Mouse (Mus musculus) lung, embryonic 14.5 days (tissue): ENCODE results near the gene Amigo2. TPM values are rescaled to one million over a fixed set of nuclear protein-coding genes. Genes with fewer than 3 reads are reported as not detected.

Source experiments
- ATAC-seq: fragments of 200-750 bp; cut with Nextera tagmentation; 2 replicates; pipeline ENCODE4 v1.8.0; 2017; ENCODE audit warnings: mild to moderate bottlenecking, moderate TSS enrichment, moderate library complexity; ENCODE audit not compliant: insufficient read depth
- DNase-seq: peaks from one replicate; pipeline ENCODE4 v3.0.0-alpha.2; 2015
- H3K27ac ChIP-seq: fragments of 300-500 bp; sonication (generic); 2 replicates; pipeline ENCODE4 v1.5.1; 2014; ENCODE audit warnings: low read depth, mild to moderate bottlenecking, moderate library complexity
- H3K27me3 ChIP-seq: fragments of 300-500 bp; sonication (generic); 2 replicates; pipeline ENCODE4 v1.6.1; 2014; ENCODE audit warnings: low read length, control low read depth; ENCODE audit not compliant: insufficient read depth
- H3K36me3 ChIP-seq: fragments of 300-500 bp; sonication (generic); 2 replicates; pipeline ENCODE4 v1.6.1; 2014; ENCODE audit warnings: control low read depth; ENCODE audit not compliant: insufficient read depth
- H3K4me1 ChIP-seq: fragments of 300-500 bp; sonication (generic); 2 replicates; pipeline ENCODE4 v1.6.1; 2014; ENCODE audit warnings: antibody characterized with exemption, control low read depth; ENCODE audit not compliant: insufficient read depth
- H3K4me2 ChIP-seq: fragments of 300-500 bp; sonication (generic); 2 replicates; pipeline ENCODE4 v1.6.1; 2014; ENCODE audit warnings: mild to moderate bottlenecking
- H3K4me3 ChIP-seq: fragments of 300-500 bp; sonication (generic); 2 replicates; pipeline ENCODE4 v1.5.1; 2014; ENCODE audit warnings: low read depth, low read length
- H3K9ac ChIP-seq: fragments of 300-500 bp; sonication (generic); 2 replicates; pipeline ENCODE4 v1.6.1; 2014
- H3K9me3 ChIP-seq: fragments of 300-500 bp; sonication (generic); 2 replicates; pipeline ENCODE4 v1.6.1; 2016; ENCODE audit warnings: low read depth, low read length, control low read depth
- CTCF ChIP-seq: IDR thresholded peaks from 2 replicates; pipeline ENCODE4 v1.5.1; 2016; ENCODE audit warnings: antibody characterized with exemption, low read depth
- WGBS: fragments of 180-500 bp; shearing (Covaris S2); extraction: QIAGEN DNeasy Blood & Tissue Kit; methylation state at CpG from one replicate; pipeline ENCODE4 v1.1.7; 2014; 5-methylcytosine and 5-hydroxymethylcytosine counted together
- polyA plus RNA-seq: library from polyadenylated mRNA; unstranded; fragments of >200 nt; fragmentation: Nextera tagmentation; extraction: Ambion mirVana; gene quantifications from 2 replicates; pipeline ENCODE4 v1.2.1, GENCODE M21; 2014

Amigo2 gene
- polyA plus RNA-seq, 1 experiment from 2014 or later: 5.5 TPM

GRCm38 (mm10) chr15:97246256-97246655 lies 831 bp downstream of the Amigo2 start:
- TF ChIP-seq CTCF: no peak
- Histone ChIP-seq H3K4me1 (no peaks in the 10 kb centered on the region), H3K9me3 (no peaks in the 10 kb centered on the region), H3K27me3 (peaks cover 16% of the 10 kb centered on the region), H3K27ac (no peak overlapping the region), H3K36me3 (no peaks in the 10 kb centered on the region), H3K9ac (peak overlapping the region; percentile 13), H3K4me3 (peak overlapping the region; percentile 71), H3K4me2 (peak overlapping the region; percentile 86)
- WGBS: 22% methylated on average over 14 of the region's 14 CpGs
- ATAC-seq: no peak
- peak; percentile 19 for DNase-seq

DNA sequence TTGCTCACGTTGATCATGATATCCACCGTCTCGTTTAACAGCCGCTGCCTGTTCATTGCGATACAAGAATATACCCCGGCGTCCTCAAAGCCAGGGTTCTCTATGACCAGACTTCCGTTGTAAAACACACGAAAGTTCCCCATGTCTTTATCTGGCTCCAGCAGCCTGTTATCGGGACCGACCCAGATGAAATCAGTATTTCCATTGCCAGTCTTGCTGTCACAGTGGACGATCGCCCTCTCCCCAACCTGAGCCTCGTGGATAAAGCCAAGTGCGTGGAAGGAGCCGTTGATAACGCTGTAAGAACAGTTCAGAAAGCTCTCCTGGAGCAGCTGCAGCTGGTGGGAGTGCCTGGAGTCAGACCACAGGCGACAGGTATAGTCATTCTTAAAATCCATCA lies 1.7 kb downstream of the Amigo2 start:
- Histone ChIP-seq H3K27ac (no peak overlapping the region), H3K36me3 (no peaks in the 10 kb centered on the region), H3K9ac (no peak overlapping the region), H3K27me3 (peaks cover 16% of the 10 kb centered on the region), H3K4me1 (no peaks in the 10 kb centered on the region), H3K4me3 (no peak overlapping the region), H3K9me3 (no peaks in the 10 kb centered on the region), H3K4me2 (no peak overlapping the region)
- ATAC-seq: no peak
- no peak for TF ChIP-seq CTCF
- WGBS: 75% methylated on average over 18 of the region's 18 CpGs
- no peak for DNase-seq

DNA sequence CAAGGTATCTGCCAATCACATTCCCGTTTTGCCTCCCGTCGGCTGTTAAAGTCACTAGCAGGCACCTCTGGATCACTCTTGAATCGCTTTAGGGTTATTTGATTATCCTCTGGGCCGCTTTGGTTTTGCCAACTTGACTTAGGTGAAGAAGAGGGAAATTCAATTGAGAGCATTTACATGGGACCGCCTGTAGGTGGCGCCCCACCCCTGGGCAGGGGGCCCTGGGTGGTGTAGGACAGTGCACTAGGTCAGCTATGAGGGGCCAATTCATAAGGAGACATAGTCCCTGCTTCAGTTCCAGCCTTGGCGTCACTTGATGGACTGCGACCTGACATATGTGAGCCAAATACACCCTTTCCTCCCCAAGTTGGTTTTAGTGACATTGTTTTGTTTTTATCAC lies 10.1 kb downstream of the Amigo2 start:
- H3K4me1 ChIP-seq: no peaks in the 10 kb centered on the region
- no peak overlapping the region for H3K4me2 ChIP-seq
- 46% methylated on average over 9 of the region's 9 CpGs for WGBS
- no peaks in the 10 kb centered on the region for H3K36me3 ChIP-seq
- ATAC-seq: no peak
- no peak overlapping the region for H3K4me3 ChIP-seq
- no peak overlapping the region for H3K27ac ChIP-seq
- H3K9me3 ChIP-seq: no peaks in the 10 kb centered on the region
- peak; percentile 77 for TF ChIP-seq CTCF
- peak; percentile 37 for DNase-seq
- H3K9ac ChIP-seq: no peak overlapping the region
- no peaks in the 10 kb centered on the region for H3K27me3 ChIP-seq

DNA sequence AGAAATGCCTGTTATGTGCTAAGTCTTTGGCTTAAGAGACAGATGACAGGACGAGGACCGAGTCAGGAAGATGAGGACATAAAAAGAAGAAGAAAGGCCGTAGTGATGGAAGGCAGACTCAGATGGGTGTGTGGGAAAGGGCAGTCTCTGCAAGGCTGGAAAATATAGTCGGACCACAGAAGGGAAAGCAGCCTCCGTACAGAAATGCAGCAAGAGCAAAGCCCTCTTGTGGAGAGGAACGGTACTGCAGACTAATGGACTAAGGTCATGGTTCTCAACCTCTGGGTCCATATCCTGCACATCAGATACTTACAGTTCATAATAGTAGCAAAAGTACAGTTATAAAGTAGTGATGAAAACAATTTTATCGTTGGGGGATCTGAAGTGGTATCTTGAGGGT lies 11.9 kb downstream of the Amigo2 start:
- Histone ChIP-seq H3K4me1 (no peaks in the 10 kb centered on the region), H3K27me3 (no peaks in the 10 kb centered on the region), H3K27ac (no peak overlapping the region), H3K4me2 (no peak overlapping the region), H3K9ac (no peak overlapping the region), H3K9me3 (no peaks in the 10 kb centered on the region; the same call in 1 of the 2 replicates), H3K4me3 (no peak overlapping the region), H3K36me3 (no peaks in the 10 kb centered on the region)
- DNase-seq: peak; percentile 89
- peak; percentile 95 for TF ChIP-seq CTCF
- ATAC-seq: no peak
- 27% methylated on average over 7 of the region's 7 CpGs for WGBS

DNA sequence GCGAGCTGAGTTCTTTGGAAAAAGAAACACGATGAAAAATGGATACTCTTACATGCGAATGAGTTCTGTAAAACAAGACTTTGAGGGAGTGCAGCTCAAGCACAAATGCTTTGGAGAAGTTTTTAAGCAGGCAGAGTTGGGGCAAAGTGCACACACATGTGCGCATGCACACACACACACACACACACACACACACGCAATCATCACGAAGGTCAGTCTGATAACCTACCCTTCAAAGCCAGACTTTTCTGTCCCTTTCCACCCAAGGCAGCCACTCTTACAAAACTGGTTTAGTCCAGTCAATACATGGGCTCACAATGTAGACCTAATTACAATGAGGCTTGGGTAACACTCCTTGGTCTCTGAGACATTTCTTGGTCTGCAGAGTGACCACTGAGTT lies 13.0 kb downstream of the Amigo2 start:
- Histone ChIP-seq H3K9me3 (no peaks in the 10 kb centered on the region; the same call in 1 of the 2 replicates), H3K4me1 (no peaks in the 10 kb centered on the region), H3K36me3 (no peaks in the 10 kb centered on the region), H3K9ac (no peak overlapping the region), H3K27me3 (no peaks in the 10 kb centered on the region), H3K4me2 (no peak overlapping the region), H3K27ac (no peak overlapping the region), H3K4me3 (no peak overlapping the region)
- 80% methylated on average over 6 of the region's 6 CpGs for WGBS
- TF ChIP-seq CTCF: no peak
- DNase-seq (no peak), ATAC-seq (no peak)

DNA sequence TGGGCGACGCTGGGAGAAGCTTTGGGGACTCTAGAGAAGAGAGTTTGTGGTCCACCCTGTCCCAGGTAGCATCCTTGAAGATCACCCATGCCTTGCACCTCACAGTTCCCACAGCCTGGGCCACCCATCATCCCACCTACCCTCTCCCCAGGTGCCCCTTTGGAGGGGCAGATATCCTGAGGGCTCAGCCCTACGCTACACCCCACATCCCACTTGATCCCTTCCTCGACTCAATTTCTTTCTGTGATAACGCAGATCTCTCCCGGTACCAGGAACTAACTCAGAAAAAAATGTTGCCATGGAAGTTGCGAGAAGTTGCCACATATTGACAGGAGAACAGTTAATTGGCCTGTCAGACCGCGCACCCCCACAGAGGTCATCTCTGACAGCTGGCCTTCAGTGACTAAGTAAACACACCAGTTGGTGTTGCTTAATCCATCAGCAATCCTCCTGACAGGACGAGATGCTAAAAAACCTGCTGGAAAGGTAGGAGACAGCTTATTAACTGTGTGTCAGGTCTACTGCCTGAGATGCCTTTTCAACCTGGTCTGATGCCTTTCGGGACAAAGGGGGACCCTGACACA lies 17.5 kb downstream of the Amigo2 start:
- WGBS: 57% methylated on average over 11 of the region's 11 CpGs
- H3K27ac ChIP-seq: no peak overlapping the region
- H3K4me2 ChIP-seq: no peak overlapping the region
- H3K27me3 ChIP-seq: no peaks in the 10 kb centered on the region
- no peaks in the 10 kb centered on the region for H3K4me1 ChIP-seq
- no peak for ATAC-seq
- no peaks in the 10 kb centered on the region for H3K36me3 ChIP-seq
- no peak overlapping the region for H3K9ac ChIP-seq
- H3K9me3 ChIP-seq: no peaks in the 10 kb centered on the region; the same call in 1 of the 2 replicates
- TF ChIP-seq CTCF: no peak
- DNase-seq: no peak
- H3K4me3 ChIP-seq: no peak overlapping the region

- no peak for ATAC-seq
- no peak for TF ChIP-seq CTCF
- no peaks in the 10 kb centered on the region for H3K27me3 ChIP-seq
- H3K9ac ChIP-seq: no peak overlapping the region
- H3K27ac ChIP-seq: no peak overlapping the region
- no peak for DNase-seq
- no peaks in the 10 kb centered on the region for H3K36me3 ChIP-seq
- no peaks in the 10 kb centered on the region for H3K4me1 ChIP-seq
- no peak overlapping the region for H3K4me2 ChIP-seq
- H3K9me3 ChIP-seq: no peaks in the 10 kb centered on the region
- H3K4me3 ChIP-seq: no peak overlapping the region
- WGBS: 59% methylated on average over 8 of the region's 8 CpGs
Measured at GRCm38 (mm10) chr15:97224003-97224402, 23.1 kb downstream of the Amigo2 start.

DNA sequence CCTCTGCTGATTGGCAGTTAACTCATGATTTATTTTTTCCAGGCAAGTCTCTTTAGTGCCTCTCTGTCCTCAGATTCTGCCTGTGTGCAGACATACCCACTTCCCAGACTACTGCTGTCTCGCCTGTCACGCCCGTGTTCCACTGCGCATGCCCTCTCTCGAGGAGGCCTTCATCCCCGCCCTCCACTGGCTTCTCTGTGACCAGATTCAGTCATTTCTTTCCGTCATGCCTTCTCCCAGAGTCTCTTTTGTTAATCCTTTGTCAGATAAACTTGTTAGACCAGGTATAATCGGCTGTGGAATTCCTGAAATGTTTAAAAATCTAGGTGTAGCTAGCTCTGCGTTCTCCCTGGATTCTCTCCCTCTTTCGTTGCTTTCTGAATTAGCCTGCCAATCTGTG lies 23.7 kb downstream of the Amigo2 start:
- Histone ChIP-seq H3K9ac (no peak overlapping the region), H3K4me1 (no peaks in the 10 kb centered on the region), H3K4me3 (no peak overlapping the region), H3K27ac (no peak overlapping the region), H3K9me3 (no peaks in the 10 kb centered on the region), H3K27me3 (no peaks in the 10 kb centered on the region), H3K4me2 (no peak overlapping the region), H3K36me3 (no peaks in the 10 kb centered on the region)
- 60% methylated on average over 10 of the region's 10 CpGs for WGBS
- ATAC-seq: no peak
- no peak for TF ChIP-seq CTCF
- peak; percentile 39 for DNase-seq
